Mouse (Mus musculus) bone marrow macrophage, adult 2 months (primary cell): ENCODE data around the gene Ttyh3.

Experiments
- CTCF ChIP-seq: IDR thresholded peaks from 2 replicates; pipeline ENCODE4 v1.5.1; 2012; ENCODE audit warnings: low read depth, mild to moderate bottlenecking, low read length, moderate library complexity
- POLR2A ChIP-seq: IDR thresholded peaks from 2 replicates; pipeline ENCODE4 v1.6.1; 2012; ENCODE audit warnings: mild to moderate bottlenecking, low read depth, low read length, borderline replicate concordance

DNA sequence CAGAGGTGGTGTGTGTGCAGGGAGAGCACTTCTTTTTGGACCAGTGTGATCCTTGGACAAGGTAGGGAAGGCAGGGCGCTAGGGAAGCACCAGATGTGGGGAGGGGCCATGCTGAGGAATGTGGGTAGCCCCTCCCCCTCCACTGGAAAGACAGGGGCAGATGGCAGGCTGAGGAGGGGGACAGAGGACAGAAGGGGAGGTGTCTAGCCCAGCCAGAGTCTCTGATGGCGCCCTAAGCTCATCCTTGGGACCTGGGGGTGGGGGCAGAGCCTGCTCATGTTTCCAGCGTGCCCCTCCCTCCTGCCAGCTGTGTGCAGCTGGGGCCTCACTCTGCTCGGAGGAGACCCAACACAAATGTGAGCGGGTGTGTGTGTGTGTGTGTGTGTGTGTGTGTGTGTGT, 67.3 kb downstream of the Ttyh3 start:
- TF ChIP-seq CTCF = no peak
- no peak for TF ChIP-seq POLR2A
